Mouse (Mus musculus) hindbrain, embryonic 14.5 days (tissue): ENCODE measurements at regions not wholly inside any gene's neighbourhood (a gene's known extent, or its start where the extent isn't known, plus 50 kb on each side); places are given as distances from the start of the nearest gene placed in this dataset.

Experiments
- ATAC-seq: fragments of 200-750 bp; cut with Nextera tagmentation; 2 replicates; pipeline ENCODE4 v1.8.0; 2017; ENCODE audit warnings: moderate number of reproducible peaks, mild to moderate bottlenecking, moderate TSS enrichment, moderate library complexity; ENCODE audit not compliant: low FRiP score
- DNase-seq: peaks from one replicate; pipeline ENCODE4 v3.0.0-alpha.2; 2015; ENCODE audit warnings: low spot score
- H3K27ac ChIP-seq: fragments of 300-500 bp; sonication (generic); 2 replicates; pipeline ENCODE4 v1.5.1; 2014; ENCODE audit warnings: mild to moderate bottlenecking, moderate library complexity
- H3K27me3 ChIP-seq: fragments of 300-500 bp; sonication (generic); 2 replicates; pipeline ENCODE4 v1.6.1; 2014; ENCODE audit warnings: mild to moderate bottlenecking, low read length, mixed read lengths; ENCODE audit not compliant: control insufficient read depth, insufficient read depth
- H3K36me3 ChIP-seq: fragments of 300-500 bp; sonication (generic); replicated peaks from 2 replicates; pipeline ENCODE4 v1.6.1; 2014; ENCODE audit not compliant: control insufficient read depth, insufficient read depth
- H3K4me1 ChIP-seq: fragments of 300-500 bp; sonication (generic); replicated peaks from 2 replicates; pipeline ENCODE4 v1.6.1; 2014; ENCODE audit warnings: antibody characterized with exemption, low read length, mixed read lengths; ENCODE audit not compliant: control insufficient read depth, insufficient read depth
- H3K4me2 ChIP-seq: fragments of 300-500 bp; sonication (generic); replicated peaks from 2 replicates; pipeline ENCODE4 v1.6.1; 2014; ENCODE audit warnings: mild to moderate bottlenecking, moderate library complexity
- H3K4me3 ChIP-seq: fragments of 300-500 bp; sonication (generic); replicated peaks from 2 replicates; pipeline ENCODE4 v1.5.1; 2014; ENCODE audit warnings: mild to moderate bottlenecking, low read length
- H3K9ac ChIP-seq: fragments of 300-500 bp; sonication (generic); 2 replicates; pipeline ENCODE4 v1.6.1; 2014
- H3K9me3 ChIP-seq: fragments of 300-500 bp; sonication (generic); 2 replicates; pipeline ENCODE4 v1.6.1; 2016; ENCODE audit warnings: low read length; ENCODE audit not compliant: control insufficient read depth
- WGBS: fragments of 180-500 bp; shearing (Covaris S2); extraction: QIAGEN DNeasy Blood & Tissue Kit; methylation state at CpG from one replicate; pipeline ENCODE4 v1.1.7; 2014; 5-methylcytosine and 5-hydroxymethylcytosine counted together

GRCm38 (mm10) chr2:143133931-143134330 is 55.7 kb downstream of the Otor start:
- Histone ChIP-seq H3K36me3 (no peaks in the 10 kb centered on the region), H3K27ac (no peak overlapping the region), H3K4me2 (no peak overlapping the region), H3K4me3 (no peak overlapping the region), H3K27me3 (no peaks in the 10 kb centered on the region), H3K9me3 (no peaks in the 10 kb centered on the region), H3K4me1 (0 out of 2 replicates have a peak, but pooled peaks cover 3% of the 10 kb centered on the region), H3K9ac (no peak overlapping the region)
- DNase-seq (no peak), ATAC-seq (no peak)
- WGBS, result 87% methylated on average over 2 of the region's 2 CpGs

GRCm38 (mm10) chr2:143149189-143149588 is 70.9 kb downstream of the Otor start:
- no peaks in the 10 kb centered on the region for H3K9me3 ChIP-seq
- peak; percentile 38 for DNase-seq
- no peak overlapping the region for H3K4me3 ChIP-seq
- WGBS, result 71% methylated on average over 3 of the region's 3 CpGs
- ATAC-seq, result no peak
- H3K36me3 ChIP-seq, result no peaks in the 10 kb centered on the region
- H3K27me3 ChIP-seq, result no peaks in the 10 kb centered on the region
- H3K27ac ChIP-seq, result no peak overlapping the region
- no peak overlapping the region for H3K4me2 ChIP-seq
- H3K9ac ChIP-seq, result no peak overlapping the region
- no peaks in the 10 kb centered on the region for H3K4me1 ChIP-seq

GRCm38 (mm10) chr2:143164081-143164984 is 86.1 kb downstream of the Otor start:
- Histone ChIP-seq H3K9me3 (no peaks in the 10 kb centered on the region), H3K4me2 (no peak overlapping the region), H3K4me3 (no peak overlapping the region), H3K36me3 (no peaks in the 10 kb centered on the region), H3K9ac (no peak overlapping the region), H3K27ac (no peak overlapping the region), H3K27me3 (no peaks in the 10 kb centered on the region), H3K4me1 (no peaks in the 10 kb centered on the region)
- 87% methylated on average over 8 of the region's 8 CpGs for WGBS
- ATAC-seq (no peak), DNase-seq (no peak)

- Histone ChIP-seq H3K9ac (no peak overlapping the region), H3K9me3 (no peaks in the 10 kb centered on the region), H3K4me2 (no peak overlapping the region), H3K4me1 (no peaks in the 10 kb centered on the region), H3K4me3 (no peak overlapping the region), H3K27me3 (no peaks in the 10 kb centered on the region), H3K27ac (no peak overlapping the region), H3K36me3 (no peaks in the 10 kb centered on the region)
- DNase-seq, result no peak
- 86% methylated on average over 3 of the region's 3 CpGs for WGBS
- no peak for ATAC-seq
These were observed 88.5 kb downstream of the Otor start for GRCm38 (mm10) chr2:143166771-143167170.

GRCm38 (mm10) chr2:143170648-143171047 is 92.4 kb downstream of the Otor start:
- DNase-seq (no peak), ATAC-seq (0 out of 2 replicates have a peak, but pooled peaks have one; percentile 48)
- Histone ChIP-seq H3K9me3 (no peaks in the 10 kb centered on the region), H3K36me3 (no peaks in the 10 kb centered on the region), H3K27me3 (no peaks in the 10 kb centered on the region), H3K4me1 (no peaks in the 10 kb centered on the region), H3K4me2 (no peak overlapping the region), H3K27ac (no peak overlapping the region), H3K4me3 (no peak overlapping the region), H3K9ac (no peak overlapping the region)
- WGBS, result 62% methylated on average over 2 of the region's 2 CpGs

GRCm38 (mm10) chr2:143184614-143185013 is 106.3 kb downstream of the Otor start:
- no peak overlapping the region for H3K4me2 ChIP-seq
- H3K9ac ChIP-seq, result no peak overlapping the region
- no peak overlapping the region for H3K27ac ChIP-seq
- no peaks in the 10 kb centered on the region for H3K36me3 ChIP-seq
- DNase-seq (no peak), ATAC-seq (no peak)
- no peaks in the 10 kb centered on the region for H3K9me3 ChIP-seq
- no peaks in the 10 kb centered on the region for H3K4me1 ChIP-seq
- WGBS, result 79% methylated on average over 3 of the region's 3 CpGs
- H3K4me3 ChIP-seq, result no peak overlapping the region
- no peaks in the 10 kb centered on the region for H3K27me3 ChIP-seq

GRCm38 (mm10) chr2:143192256-143193164 is 114.2 kb downstream of the Otor start:
- Histone ChIP-seq H3K9ac (no peak overlapping the region), H3K27me3 (no peaks in the 10 kb centered on the region), H3K4me2 (no peak overlapping the region), H3K9me3 (no peaks in the 10 kb centered on the region), H3K4me1 (no peaks in the 10 kb centered on the region), H3K4me3 (no peak overlapping the region), H3K36me3 (no peaks in the 10 kb centered on the region), H3K27ac (peak overlapping the region; percentile 73)
- 29% methylated on average over 8 of the region's 8 CpGs for WGBS
- DNase-seq, result peak; percentile 28
- ATAC-seq, result peak; percentile 53; the same call in 1 of the 2 replicates

- no peaks in the 10 kb centered on the region for H3K9me3 ChIP-seq
- peak overlapping the region; percentile 73 for H3K27ac ChIP-seq
- no peak for DNase-seq
- H3K9ac ChIP-seq, result no peak overlapping the region
- H3K4me2 ChIP-seq, result no peak overlapping the region
- H3K36me3 ChIP-seq, result no peaks in the 10 kb centered on the region
- no peak overlapping the region for H3K4me3 ChIP-seq
- H3K27me3 ChIP-seq, result no peaks in the 10 kb centered on the region
- 29% methylated on average over 5 of the region's 5 CpGs for WGBS
- ATAC-seq, result no peak
- no peaks in the 10 kb centered on the region for H3K4me1 ChIP-seq
These were observed 114.9 kb downstream of the Otor start for GRCm38 (mm10) chr2:143193165-143193551.

- WGBS, result 82% methylated on average over 11 of the region's 11 CpGs
- Histone ChIP-seq H3K4me3 (no peak overlapping the region), H3K4me2 (no peak overlapping the region), H3K4me1 (no peaks in the 10 kb centered on the region), H3K9ac (no peak overlapping the region), H3K27me3 (no peaks in the 10 kb centered on the region), H3K36me3 (no peaks in the 10 kb centered on the region), H3K27ac (no peak overlapping the region), H3K9me3 (no peaks in the 10 kb centered on the region)
- DNase-seq, result no peak
- ATAC-seq, result no peak
These were observed 121.4 kb downstream of the Otor start for GRCm38 (mm10) chr2:143199583-143200249.
